8 mouse cellular contexts compared by ENCODE assay signal in the genomic region with DNA sequence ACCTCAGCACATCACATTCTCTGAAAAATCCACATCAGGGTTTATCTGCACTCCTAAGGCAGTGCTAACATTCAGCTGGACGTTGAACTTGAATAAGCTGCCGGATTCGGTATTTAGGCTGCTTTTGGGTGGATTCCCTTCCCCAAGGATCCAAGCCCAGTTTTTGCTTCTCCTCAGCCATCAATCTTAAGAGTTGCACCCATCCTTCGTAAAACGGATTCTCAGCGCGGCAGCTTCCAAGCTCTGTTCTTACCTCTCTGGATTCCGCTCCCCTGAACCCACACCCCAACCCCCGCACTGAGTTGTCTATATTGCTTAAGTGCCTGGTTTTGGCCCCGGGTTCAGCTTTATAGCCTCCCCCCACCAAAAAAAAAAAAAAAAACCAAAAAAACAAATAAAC. TPM values are rescaled to one million over a fixed set of nuclear protein-coding genes. Genes with fewer than 3 reads are reported as not detected.
A peak's percentile ranks its signal among the peaks of the same experiment; 100 is the strongest.
DNase-seq lines count a peak whose midpoint lies in the region; ATAC-seq and TF ChIP-seq lines count a peak whose summit lies in the region.

No protein-coding gene starts in this region.

- peaks cover 43% of the 10 kb centered on the region for H3K4me1 ChIP-seq in heart, embryonic 13.5 days
- peaks cover 4% of the 10 kb centered on the region for H3K4me1 ChIP-seq in ES-Bruce4 (ENCODE audit: control insufficient read depth, insufficient read depth, low read length)
- H3K4me1 ChIP-seq in intestine, embryonic 14.5 days (replicated peaks; ENCODE audit: control insufficient read depth, insufficient read depth, low read length) = peaks cover 37% of the 10 kb centered on the region
- peaks cover 42% of the 10 kb centered on the region for H3K4me1 ChIP-seq in midbrain, embryonic 12.5 days

- H3K4me3 ChIP-seq in heart, embryonic 13.5 days = peak overlapping the region; percentile 94
- no peak overlapping the region for H3K4me3 ChIP-seq in ES-Bruce4 (ENCODE audit: low read depth, low read length)
- H3K4me3 ChIP-seq in intestine, embryonic 14.5 days (ENCODE audit: low read depth, low read length) = peak overlapping the region; percentile 93
- H3K4me3 ChIP-seq in midbrain, embryonic 12.5 days = peak overlapping the region; percentile 99

- no peak for TF ChIP-seq POLR2A in ES-Bruce4 (IDR thresholded peaks at IDR 0.05; ENCODE audit: insufficient read depth, low read length)

- H3K4me2 ChIP-seq in heart, embryonic 13.5 days = peak overlapping the region; percentile 98
- H3K4me2 ChIP-seq in intestine, embryonic 14.5 days (ENCODE audit: low read length) = peak overlapping the region; percentile 78
- peak overlapping the region; percentile 89 for H3K4me2 ChIP-seq in midbrain, embryonic 12.5 days (replicated peaks)

- DNase-seq in heart, adult 9 months (ENCODE audit: low spot score in 2 of 2) = no peak
- peak; percentile 63 for DNase-seq in embryo, embryonic 10.5 days (ENCODE audit: low spot score)
- DNase-seq in intestine, embryonic 14.5 days (ENCODE audit: low spot score) = peak; percentile 64
- DNase-seq in natural killer cell, adult 2 months (ENCODE audit: low spot score in 2 of 2) = no peak
- no peak for DNase-seq in spleen, postnatal 4 days (ENCODE audit: low spot score in 2 of 2)

- H3K36me3 ChIP-seq in heart, embryonic 13.5 days = no peaks in the 10 kb centered on the region
- no peaks in the 10 kb centered on the region for H3K36me3 ChIP-seq in ES-Bruce4 (ENCODE audit: control insufficient read depth, insufficient read depth, low read length, poor library complexity, severe bottlenecking)
- no peaks in the 10 kb centered on the region for H3K36me3 ChIP-seq in intestine, embryonic 14.5 days (ENCODE audit: control insufficient read depth, insufficient read depth, low read length)
- H3K36me3 ChIP-seq in midbrain, embryonic 12.5 days = no peaks in the 10 kb centered on the region

- H3K9ac ChIP-seq in heart, embryonic 13.5 days = peak overlapping the region; percentile 95
- H3K9ac ChIP-seq in ES-Bruce4 (ENCODE audit: low read depth, poor library complexity, severe bottlenecking) = peak overlapping the region; percentile 97
- H3K9ac ChIP-seq in intestine, embryonic 14.5 days (ENCODE audit: low read length) = peak overlapping the region; percentile 37
- H3K9ac ChIP-seq in midbrain, embryonic 12.5 days (replicated peaks) = no peak overlapping the region

- peaks cover 36% of the 10 kb centered on the region for H3K27me3 ChIP-seq in heart, embryonic 13.5 days (replicated peaks)
- no peaks in the 10 kb centered on the region for H3K27me3 ChIP-seq in ES-Bruce4 (ENCODE audit: control insufficient read depth, insufficient read depth, low read length, poor library complexity, severe bottlenecking)
- peaks cover 4% of the 10 kb centered on the region; the same call in 1 of the 2 replicates for H3K27me3 ChIP-seq in intestine, embryonic 14.5 days (replicated peaks; ENCODE audit: control insufficient read depth, insufficient read depth, low read length)
- peaks cover 36% of the 10 kb centered on the region for H3K27me3 ChIP-seq in midbrain, embryonic 12.5 days

- no peak for TF ChIP-seq EP300 in ES-Bruce4 (IDR thresholded peaks at IDR 0.05; ENCODE audit: insufficient read depth, low read depth, low read length)

- H3K27ac ChIP-seq in heart, embryonic 13.5 days (replicated peaks) = peak overlapping the region; percentile 96
- no peak overlapping the region for H3K27ac ChIP-seq in ES-Bruce4 (ENCODE audit: insufficient read depth, low read length)
- H3K27ac ChIP-seq in intestine, embryonic 14.5 days (ENCODE audit: low read depth) = peak overlapping the region; percentile 97
- H3K27ac ChIP-seq in midbrain, embryonic 12.5 days (replicated peaks) = peak overlapping the region; percentile 98

- TF ChIP-seq CTCF in ES-Bruce4 (IDR thresholded peaks at IDR 0.05; ENCODE audit: low read depth, low read length) = no peak

- 10% methylated on average over 10 of the region's 10 CpGs for WGBS in heart, embryonic 13.5 days
- 2% methylated on average over 10 of the region's 10 CpGs for WGBS in intestine, embryonic 14.5 days
- 6% methylated on average over 10 of the region's 10 CpGs for WGBS in midbrain, embryonic 12.5 days

- no peak for ATAC-seq in heart, embryonic 13.5 days (ENCODE audit: extremely low read depth, insufficient number of reproducible peaks, low FRiP score, low TSS enrichment)
- ATAC-seq in intestine, embryonic 14.5 days (replicated peaks; ENCODE audit: low FRiP score, low TSS enrichment, low read depth) = no peak
- no peak for ATAC-seq in midbrain, embryonic 12.5 days (ENCODE audit: low FRiP score, low read depth)

- no peaks in the 10 kb centered on the region for H3K9me3 ChIP-seq in heart, embryonic 13.5 days
- no peaks in the 10 kb centered on the region for H3K9me3 ChIP-seq in ES-Bruce4 (replicated peaks; ENCODE audit: control insufficient read depth, insufficient read depth, low read length, poor library complexity, severe bottlenecking)
- no peaks in the 10 kb centered on the region for H3K9me3 ChIP-seq in intestine, embryonic 14.5 days (ENCODE audit: control insufficient read depth, low read length)
- H3K9me3 ChIP-seq in midbrain, embryonic 12.5 days = no peaks in the 10 kb centered on the region

RNA-seq across cellular contexts. Expression of a gene that starts 1.4 kb away (rescaled TPM):
- 8.5 and 8.7 TPM in 2 replicates for polyA plus RNA-seq in heart, embryonic 13.5 days (2015; fragmentation: Nextera tagmentation; extraction: Ambion mirVana)
- polyA plus RNA-seq in ES-Bruce4 (2011; ENCODE audit: insufficient read depth, insufficient read length, low read depth, missing spikeins) = 64.0 and 64.7 TPM in 2 replicates
- 21.8 and 24.9 TPM in 2 replicates for polyA plus RNA-seq in intestine, embryonic 14.5 days (2014; fragmentation: Nextera tagmentation; extraction: Ambion mirVana)
- polyA plus RNA-seq in midbrain, embryonic 12.5 days (2016; fragmentation: Nextera tagmentation; extraction: Ambion mirVana) = 30.2 and 30.4 TPM in 2 replicates

RNA-seq across cellular contexts. Expression of a gene that starts 56.5 kb away (rescaled TPM):
- 0.41 and 0.55 TPM in 2 replicates for polyA plus RNA-seq in heart, embryonic 13.5 days (2015; fragmentation: Nextera tagmentation; extraction: Ambion mirVana)
- polyA plus RNA-seq in ES-Bruce4 (2011; ENCODE audit: insufficient read depth, insufficient read length, low read depth, missing spikeins) = 0.47 and 0.78 TPM in 2 replicates
- polyA plus RNA-seq in intestine, embryonic 14.5 days (2014; fragmentation: Nextera tagmentation; extraction: Ambion mirVana) = 0.23 and 0.37 TPM in 2 replicates
- polyA plus RNA-seq in midbrain, embryonic 12.5 days (2016; fragmentation: Nextera tagmentation; extraction: Ambion mirVana) = 0.76 and 0.88 TPM in 2 replicates

RNA-seq across cellular contexts. Expression of a gene that starts 56.9 kb away (rescaled TPM):
- 57.0 and 62.7 TPM in 2 replicates for polyA plus RNA-seq in heart, embryonic 13.5 days (2015; fragmentation: Nextera tagmentation; extraction: Ambion mirVana)
- 26.3 and 29.3 TPM in 2 replicates for polyA plus RNA-seq in ES-Bruce4 (2011; ENCODE audit: insufficient read depth, insufficient read length, low read depth, missing spikeins)
- polyA plus RNA-seq in intestine, embryonic 14.5 days (2014; fragmentation: Nextera tagmentation; extraction: Ambion mirVana) = 64.8 and 70.9 TPM in 2 replicates
- 58.8 and 62.8 TPM in 2 replicates for polyA plus RNA-seq in midbrain, embryonic 12.5 days (2016; fragmentation: Nextera tagmentation; extraction: Ambion mirVana)

Comparison
In these comparisons a context has a peak if more than half of its experiments do, and no peak if none do; other contexts are left out.
1. DNase-seq: peak in embryo, embryonic 10.5 days (single experiment) and intestine, embryonic 14.5 days (single experiment); none in heart, adult 9 months (0 of 2), natural killer cell, adult 2 months (0 of 2) and spleen, postnatal 4 days (0 of 2).
2. Peak in every context shown above with its lines, with median percentiles within 50 percentile points of each other: H3K4me2 ChIP-seq.